Mouse (Mus musculus): Measurements from ENCODE around the gene Ednrb. TPM values are rescaled to one million over a fixed set of nuclear protein-coding genes. Genes with fewer than 3 reads are reported as not detected.

Gene Ednrb
- total RNA-seq, 1 experiment from 2014 or later = 38.2 TPM

Other genes with a start within 250 kb of the Ednrb start
- 1.2 and 3.5 TPM in 2 replicates for gene Slain1, start 194.2 kb downstream of the Ednrb start, total RNA-seq (2021)

Measured in adrenal gland, postnatal 25 days (tissue).